Mouse (Mus musculus): ENCODE measurements around the gene Ddah2. TPM values are rescaled to one million over a fixed set of nuclear protein-coding genes. Genes with fewer than 3 reads are reported as not detected.

Ddah2 gene
- polyA plus RNA-seq, 1 experiment from 2014 or later, result 375 TPM

GRCm38 (mm10) chr17:35076507-35077176 lies 17.8 kb downstream of the Ddah2 start, which contains the start of gene Ly6g6e:
Gene Ly6g6e (plus strand): TSS chr17:35076902.
- 36% methylated on average over 10 of the region's 10 CpGs for WGBS
- Histone ChIP-seq H3K4me1 (ENCODE audit: control insufficient read depth, insufficient read depth, low read length) (no peaks in the 10 kb centered on the region), H3K27ac (replicated peaks; ENCODE audit: low read depth, low read length) (no peak within 1 kb of the TSS), H3K4me3 (replicated peaks; ENCODE audit: low read depth, low read length) (no peak within 1 kb of the TSS), H3K9me3 (ENCODE audit: control insufficient read depth, low read length) (no peaks in the 10 kb centered on the region), H3K4me2 (ENCODE audit: low read length) (peak within 1 kb of the TSS; percentile 47), H3K36me3 (ENCODE audit: control insufficient read depth, insufficient read depth, low read length) (no peaks in the 10 kb centered on the region), H3K9ac (replicated peaks; ENCODE audit: low read length) (no peak within 1 kb of the TSS; the same call in 1 of the 2 replicates), H3K27me3 (ENCODE audit: control insufficient read depth, insufficient read depth, low read length) (no peaks in the 10 kb centered on the region)
- ATAC-seq (ENCODE audit: low FRiP score, low TSS enrichment) (no peak), DNase-seq (no peak)

- no peak overlapping the region for H3K27ac ChIP-seq (replicated peaks; ENCODE audit: low read depth, low read length)
- DNase-seq (peak; percentile 15), ATAC-seq (ENCODE audit: low FRiP score, low TSS enrichment) (no peak)
- H3K36me3 ChIP-seq (ENCODE audit: control insufficient read depth, insufficient read depth, low read length), result no peaks in the 10 kb centered on the region
- 44% methylated on average over 2 of the region's 2 CpGs for WGBS
- H3K27me3 ChIP-seq (ENCODE audit: control insufficient read depth, insufficient read depth, low read length), result no peaks in the 10 kb centered on the region
- H3K9me3 ChIP-seq (ENCODE audit: control insufficient read depth, low read length), result no peaks in the 10 kb centered on the region
- no peak overlapping the region for H3K9ac ChIP-seq (replicated peaks; ENCODE audit: low read length)
- H3K4me1 ChIP-seq (ENCODE audit: control insufficient read depth, insufficient read depth, low read length), result no peaks in the 10 kb centered on the region
- H3K4me3 ChIP-seq (replicated peaks; ENCODE audit: low read depth, low read length), result no peak overlapping the region
- peak overlapping the region; percentile 47 for H3K4me2 ChIP-seq (ENCODE audit: low read length)
Measured at GRCm38 (mm10) chr17:35077285-35077684, 18.4 kb downstream of the Ddah2 start.

GRCm38 (mm10) chr17:35077786-35078233 lies 19.0 kb downstream of the Ddah2 start, which contains the start of gene Ly6g6d:
Gene Ly6g6d (minus strand): TSS chr17:35078065.
- H3K27ac ChIP-seq (replicated peaks; ENCODE audit: low read depth, low read length), result no peak within 1 kb of the TSS
- H3K4me3 ChIP-seq (replicated peaks; ENCODE audit: low read depth, low read length), result no peak within 1 kb of the TSS
- H3K9ac ChIP-seq (replicated peaks; ENCODE audit: low read length), result no peak within 1 kb of the TSS; the same call in 1 of the 2 replicates
- H3K9me3 ChIP-seq (ENCODE audit: control insufficient read depth, low read length), result no peaks in the 10 kb centered on the region
- no peaks in the 10 kb centered on the region for H3K4me1 ChIP-seq (ENCODE audit: control insufficient read depth, insufficient read depth, low read length)
- ATAC-seq (ENCODE audit: low FRiP score, low TSS enrichment) (no peak), DNase-seq (peak; percentile 46)
- H3K36me3 ChIP-seq (ENCODE audit: control insufficient read depth, insufficient read depth, low read length), result no peaks in the 10 kb centered on the region
- H3K27me3 ChIP-seq (ENCODE audit: control insufficient read depth, insufficient read depth, low read length), result no peaks in the 10 kb centered on the region
- 8% methylated on average over 14 of the region's 14 CpGs for WGBS
- peak within 1 kb of the TSS; percentile 47 for H3K4me2 ChIP-seq (ENCODE audit: low read length)

GRCm38 (mm10) chr17:35079778-35080177 lies 20.9 kb downstream of the Ddah2 start:
- DNase-seq (no peak), ATAC-seq (ENCODE audit: low FRiP score, low TSS enrichment) (no peak)
- Histone ChIP-seq H3K36me3 (ENCODE audit: control insufficient read depth, insufficient read depth, low read length) (no peaks in the 10 kb centered on the region), H3K4me2 (ENCODE audit: low read length) (no peak overlapping the region), H3K27me3 (ENCODE audit: control insufficient read depth, insufficient read depth, low read length) (no peaks in the 10 kb centered on the region), H3K27ac (replicated peaks; ENCODE audit: low read depth, low read length) (no peak overlapping the region), H3K9me3 (ENCODE audit: control insufficient read depth, low read length) (no peaks in the 10 kb centered on the region), H3K4me1 (ENCODE audit: control insufficient read depth, insufficient read depth, low read length) (no peaks in the 10 kb centered on the region), H3K4me3 (replicated peaks; ENCODE audit: low read depth, low read length) (no peak overlapping the region), H3K9ac (replicated peaks; ENCODE audit: low read length) (no peak overlapping the region)
- 68% methylated on average over 9 of the region's 9 CpGs for WGBS

GRCm38 (mm10) chr17:35080248-35080647 lies 21.4 kb downstream of the Ddah2 start:
- H3K36me3 ChIP-seq (ENCODE audit: control insufficient read depth, insufficient read depth, low read length), result no peaks in the 10 kb centered on the region
- no peak overlapping the region for H3K4me3 ChIP-seq (replicated peaks; ENCODE audit: low read depth, low read length)
- DNase-seq (no peak), ATAC-seq (ENCODE audit: low FRiP score, low TSS enrichment) (no peak)
- no peaks in the 10 kb centered on the region for H3K9me3 ChIP-seq (ENCODE audit: control insufficient read depth, low read length)
- 57% methylated on average over 6 of the region's 6 CpGs for WGBS
- no peaks in the 10 kb centered on the region for H3K27me3 ChIP-seq (ENCODE audit: control insufficient read depth, insufficient read depth, low read length)
- H3K27ac ChIP-seq (replicated peaks; ENCODE audit: low read depth, low read length), result no peak overlapping the region
- H3K4me1 ChIP-seq (ENCODE audit: control insufficient read depth, insufficient read depth, low read length), result no peaks in the 10 kb centered on the region
- H3K4me2 ChIP-seq (ENCODE audit: low read length), result no peak overlapping the region
- H3K9ac ChIP-seq (replicated peaks; ENCODE audit: low read length), result no peak overlapping the region

GRCm38 (mm10) chr17:35080710-35081109 lies 21.9 kb downstream of the Ddah2 start:
- DNase-seq (no peak), ATAC-seq (ENCODE audit: low FRiP score, low TSS enrichment) (no peak)
- H3K4me3 ChIP-seq (replicated peaks; ENCODE audit: low read depth, low read length), result no peak overlapping the region
- H3K36me3 ChIP-seq (ENCODE audit: control insufficient read depth, insufficient read depth, low read length), result no peaks in the 10 kb centered on the region
- H3K27ac ChIP-seq (replicated peaks; ENCODE audit: low read depth, low read length), result no peak overlapping the region
- no peaks in the 10 kb centered on the region for H3K9me3 ChIP-seq (ENCODE audit: control insufficient read depth, low read length)
- no peaks in the 10 kb centered on the region for H3K4me1 ChIP-seq (ENCODE audit: control insufficient read depth, insufficient read depth, low read length)
- H3K9ac ChIP-seq (replicated peaks; ENCODE audit: low read length), result no peak overlapping the region
- WGBS, result 81% methylated on average over 4 of the region's 4 CpGs
- no peak overlapping the region for H3K4me2 ChIP-seq (ENCODE audit: low read length)
- H3K27me3 ChIP-seq (ENCODE audit: control insufficient read depth, insufficient read depth, low read length), result no peaks in the 10 kb centered on the region

GRCm38 (mm10) chr17:35082841-35083576 lies 24.2 kb downstream of the Ddah2 start:
- Histone ChIP-seq H3K9ac (replicated peaks; ENCODE audit: low read length) (no peak overlapping the region), H3K27me3 (ENCODE audit: control insufficient read depth, insufficient read depth, low read length) (no peaks in the 10 kb centered on the region), H3K27ac (replicated peaks; ENCODE audit: low read depth, low read length) (no peak overlapping the region), H3K4me3 (replicated peaks; ENCODE audit: low read depth, low read length) (no peak overlapping the region), H3K9me3 (ENCODE audit: control insufficient read depth, low read length) (no peaks in the 10 kb centered on the region), H3K4me2 (ENCODE audit: low read length) (no peak overlapping the region), H3K4me1 (ENCODE audit: control insufficient read depth, insufficient read depth, low read length) (no peaks in the 10 kb centered on the region), H3K36me3 (ENCODE audit: control insufficient read depth, insufficient read depth, low read length) (no peaks in the 10 kb centered on the region)
- DNase-seq (no peak), ATAC-seq (ENCODE audit: low FRiP score, low TSS enrichment) (no peak)
- WGBS, result 89% methylated on average over 16 of the region's 16 CpGs

GRCm38 (mm10) chr17:35083929-35084497 lies 25.2 kb downstream of the Ddah2 start:
- H3K27ac ChIP-seq (replicated peaks; ENCODE audit: low read depth, low read length), result no peak overlapping the region
- H3K4me1 ChIP-seq (ENCODE audit: control insufficient read depth, insufficient read depth, low read length), result no peaks in the 10 kb centered on the region
- no peak for ATAC-seq (ENCODE audit: low FRiP score, low TSS enrichment)
- 82% methylated on average over 3 of the region's 3 CpGs for WGBS
- H3K36me3 ChIP-seq (ENCODE audit: control insufficient read depth, insufficient read depth, low read length), result no peaks in the 10 kb centered on the region
- H3K9ac ChIP-seq (replicated peaks; ENCODE audit: low read length), result no peak overlapping the region
- H3K4me3 ChIP-seq (replicated peaks; ENCODE audit: low read depth, low read length), result no peak overlapping the region
- no peaks in the 10 kb centered on the region for H3K9me3 ChIP-seq (ENCODE audit: control insufficient read depth, low read length)
- no peak for DNase-seq
- H3K4me2 ChIP-seq (ENCODE audit: low read length), result no peak overlapping the region
- H3K27me3 ChIP-seq (ENCODE audit: control insufficient read depth, insufficient read depth, low read length), result no peaks in the 10 kb centered on the region

Data from midbrain, embryonic 14.5 days (tissue).